8 mouse cellular contexts compared by ENCODE assay signal in genomic region chr7:43873237-43873636, GRCm38 (mm10). TPM values are rescaled to one million over a fixed set of nuclear protein-coding genes. Genes with fewer than 3 reads are reported as not detected.
DNase-seq lines count a peak whose midpoint lies in the region; ATAC-seq and TF ChIP-seq lines count a peak whose summit lies in the region.

No protein-coding gene starts in this region.

- TF ChIP-seq POLR2A in testis, adult 2 months (IDR thresholded peaks at IDR 0.05; ENCODE audit: control insufficient read depth, low read depth, low read length) = no peak

- no peak overlapping the region for H3K4me3 ChIP-seq in heart, embryonic 12.5 days
- H3K4me3 ChIP-seq in intestine, embryonic 15.5 days (replicated peaks) = no peak overlapping the region
- H3K4me3 ChIP-seq in midbrain, embryonic 13.5 days (replicated peaks) = no peak overlapping the region
- H3K4me3 ChIP-seq in testis, adult 2 months (ENCODE audit: control insufficient read depth, low read depth, low read length) = no peak overlapping the region

- H3K36me3 ChIP-seq in heart, embryonic 12.5 days = no peaks in the 10 kb centered on the region
- no peaks in the 10 kb centered on the region for H3K36me3 ChIP-seq in intestine, embryonic 15.5 days
- no peaks in the 10 kb centered on the region for H3K36me3 ChIP-seq in midbrain, embryonic 13.5 days
- no peaks in the 10 kb centered on the region for H3K36me3 ChIP-seq in testis, adult 2 months (ENCODE audit: control insufficient read depth, insufficient read depth, low read length)

- H3K27me3 ChIP-seq in heart, embryonic 12.5 days (replicated peaks) = peaks cover 36% of the 10 kb centered on the region
- no peaks in the 10 kb centered on the region for H3K27me3 ChIP-seq in intestine, embryonic 15.5 days (replicated peaks)
- no peaks in the 10 kb centered on the region for H3K27me3 ChIP-seq in midbrain, embryonic 13.5 days
- no peaks in the 10 kb centered on the region for H3K27me3 ChIP-seq in testis, adult 2 months (ENCODE audit: control insufficient read depth, insufficient read depth, low read length)

- H3K27ac ChIP-seq in heart, embryonic 12.5 days (ENCODE audit: poor library complexity, severe bottlenecking) = no peak overlapping the region
- no peak overlapping the region for H3K27ac ChIP-seq in intestine, embryonic 15.5 days
- H3K27ac ChIP-seq in midbrain, embryonic 13.5 days = no peak overlapping the region
- H3K27ac ChIP-seq in testis, adult 2 months (ENCODE audit: control insufficient read depth, insufficient read depth, low read depth, low read length) = no peak overlapping the region

- no peak for ATAC-seq in heart, embryonic 12.5 days (ENCODE audit: insufficient number of reproducible peaks, low FRiP score)
- peak; percentile 28; the same call in 1 of the 2 replicates for ATAC-seq in intestine, embryonic 15.5 days
- ATAC-seq in midbrain, embryonic 13.5 days = peak; percentile 79

- no peaks in the 10 kb centered on the region; the same call in 1 of the 2 replicates for H3K9me3 ChIP-seq in heart, embryonic 12.5 days (replicated peaks)
- H3K9me3 ChIP-seq in intestine, embryonic 15.5 days = no peaks in the 10 kb centered on the region
- H3K9me3 ChIP-seq in midbrain, embryonic 13.5 days = peaks cover under 1% of the 10 kb centered on the region; the same call in 1 of the 2 replicates

- peak; percentile 22 for DNase-seq in heart, adult 8-10 months (ENCODE audit: low spot score)
- DNase-seq in c-Kit-positive CD71-positive TER-119-positive erythroid progenitor cells, embryonic 14.5 days (ENCODE audit: low spot score) = peak; percentile 22
- peak; percentile 17 to 86 for DNase-seq in frontal cortex, adult 2 months (ENCODE audit: extremely low spot score in 1 of 2, low spot score in 1 of 2)
- DNase-seq in left cerebral cortex, adult 8-10 months (ENCODE audit: low spot score in 2 of 2) = peak; percentile 14 to 66

- no peak overlapping the region for H3K4me2 ChIP-seq in heart, embryonic 12.5 days
- no peak overlapping the region for H3K4me2 ChIP-seq in intestine, embryonic 15.5 days (replicated peaks)
- H3K4me2 ChIP-seq in midbrain, embryonic 13.5 days (replicated peaks) = no peak overlapping the region

- TF ChIP-seq CTCF in testis, adult 2 months (IDR thresholded peaks at IDR 0.05; ENCODE audit: control insufficient read depth, insufficient read depth, insufficient replicate concordance, low read depth, low read length) = peak; percentile 95

- H3K9ac ChIP-seq in heart, embryonic 12.5 days = no peak overlapping the region
- no peak overlapping the region for H3K9ac ChIP-seq in intestine, embryonic 15.5 days
- H3K9ac ChIP-seq in midbrain, embryonic 13.5 days (replicated peaks) = no peak overlapping the region

- H3K4me1 ChIP-seq in heart, embryonic 12.5 days (replicated peaks) = no peaks in the 10 kb centered on the region
- no peaks in the 10 kb centered on the region for H3K4me1 ChIP-seq in intestine, embryonic 15.5 days (replicated peaks)
- no peaks in the 10 kb centered on the region for H3K4me1 ChIP-seq in midbrain, embryonic 13.5 days (replicated peaks)
- H3K4me1 ChIP-seq in testis, adult 2 months (ENCODE audit: control insufficient read depth, insufficient read depth, low read length) = no peaks in the 10 kb centered on the region

- WGBS in heart, embryonic 12.5 days = 7% methylated on average over 10 of the region's 10 CpGs
- WGBS in intestine, embryonic 15.5 days = 8% methylated on average over 10 of the region's 10 CpGs
- WGBS in midbrain, embryonic 13.5 days = 6% methylated on average over 10 of the region's 10 CpGs

RNA-seq across cellular contexts. Expression of gene Klk4, which starts 7.7 kb away (rescaled TPM):
- total RNA-seq in heart, adult 8-10 months (2022) = not detected
- polyA plus RNA-seq in heart, embryonic 12.5 days (2016; fragmentation: Nextera tagmentation; extraction: Ambion mirVana) = 0.18 TPM in 1 of 2 replicates, not detected in the other
- not detected in 2 replicates for polyA plus RNA-seq in frontal cortex, adult 2 months (2012; rRNA removed)
- not detected in 2 replicates for polyA plus RNA-seq in intestine, embryonic 15.5 days (2015; fragmentation: Nextera tagmentation; extraction: Ambion mirVana)
- total RNA-seq in left cerebral cortex, adult 8-10 months (2022) = not detected
- polyA plus RNA-seq in midbrain, embryonic 13.5 days (2015; fragmentation: Nextera tagmentation; extraction: Ambion mirVana) = not detected in 2 replicates
- 0.08 TPM in 1 of 2 replicates, not detected in the other for polyA plus RNA-seq in testis, adult 2 months (2012; rRNA removed)

RNA-seq across cellular contexts. Expression of gene Klk5, which starts 31.5 kb away (rescaled TPM):
- not detected for total RNA-seq in heart, adult 8-10 months (2022)
- not detected in 2 replicates for polyA plus RNA-seq in heart, embryonic 12.5 days (2016; fragmentation: Nextera tagmentation; extraction: Ambion mirVana)
- not detected in 2 replicates for polyA plus RNA-seq in frontal cortex, adult 2 months (2012; rRNA removed)
- not detected in 2 replicates for polyA plus RNA-seq in intestine, embryonic 15.5 days (2015; fragmentation: Nextera tagmentation; extraction: Ambion mirVana)
- total RNA-seq in left cerebral cortex, adult 8-10 months (2022) = not detected
- not detected in 2 replicates for polyA plus RNA-seq in midbrain, embryonic 13.5 days (2015; fragmentation: Nextera tagmentation; extraction: Ambion mirVana)
- polyA plus RNA-seq in testis, adult 2 months (2012; rRNA removed) = not detected in 2 replicates

RNA-seq across cellular contexts. Expression of gene Klk6, which starts 48.9 kb away (rescaled TPM):
- total RNA-seq in heart, adult 8-10 months (2022) = not detected
- not detected in 2 replicates for polyA plus RNA-seq in heart, embryonic 12.5 days (2016; fragmentation: Nextera tagmentation; extraction: Ambion mirVana)
- polyA plus RNA-seq in frontal cortex, adult 2 months (2012; rRNA removed) = 6.4 and 7.7 TPM in 2 replicates
- polyA plus RNA-seq in intestine, embryonic 15.5 days (2015; fragmentation: Nextera tagmentation; extraction: Ambion mirVana) = not detected in 2 replicates
- total RNA-seq in left cerebral cortex, adult 8-10 months (2022) = 1 to 10 TPM; 3.2 to 9.7 (median 6.3) TPM
- not detected in 2 replicates for polyA plus RNA-seq in midbrain, embryonic 13.5 days (2015; fragmentation: Nextera tagmentation; extraction: Ambion mirVana)
- polyA plus RNA-seq in testis, adult 2 months (2012; rRNA removed) = 0.10 TPM in 1 of 2 replicates, not detected in the other
